Mouse (Mus musculus): ENCODE data around the gene Gng7.

Gng7 gene

GRCm38 (mm10) chr10:81025639-81026275 lies 11.0 kb upstream of the Gng7 start, which contains the start of gene Diras1:
Gene Diras1, minus strand, starts transcription at chr10:81025662.
- no peak for DNase-seq (ENCODE audit: low spot score)

- no peak for DNase-seq (ENCODE audit: low spot score)
These were observed 10.4 kb upstream of the Gng7 start for GRCm38 (mm10) chr10:81025047-81025621.

GRCm38 (mm10) chr10:81024346-81024937 lies 9.7 kb upstream of the Gng7 start:
- DNase-seq (ENCODE audit: low spot score), result no peak

GRCm38 (mm10) chr10:81022744-81023143 lies 8.0 kb upstream of the Gng7 start:
- DNase-seq (ENCODE audit: low spot score), result no peak

- no peak for DNase-seq (ENCODE audit: low spot score)
These were observed 6.9 kb upstream of the Gng7 start for GRCm38 (mm10) chr10:81021547-81022110.

GRCm38 (mm10) chr10:81020207-81020606 lies 5.5 kb upstream of the Gng7 start:
- no peak for DNase-seq (ENCODE audit: low spot score)

GRCm38 (mm10) chr10:81019687-81020086 lies 4.9 kb upstream of the Gng7 start:
- no peak for DNase-seq (ENCODE audit: low spot score)

GRCm38 (mm10) chr10:81018326-81018725 lies 3.6 kb upstream of the Gng7 start:
- DNase-seq (ENCODE audit: low spot score), result no peak

GRCm38 (mm10) chr10:81016645-81017044 lies 1.9 kb upstream of the Gng7 start:
- no peak for DNase-seq (ENCODE audit: low spot score)

GRCm38 (mm10) chr10:81015666-81016065 lies 921 bp upstream of the Gng7 start:
- no peak for DNase-seq (ENCODE audit: low spot score)

GRCm38 (mm10) chr10:81010851-81011250 lies 3.9 kb downstream of the Gng7 start:
- DNase-seq (ENCODE audit: low spot score), result no peak

GRCm38 (mm10) chr10:81007240-81007639 lies 7.5 kb downstream of the Gng7 start:
- DNase-seq (ENCODE audit: low spot score), result no peak

- DNase-seq (ENCODE audit: low spot score), result no peak
These were observed 8.6 kb downstream of the Gng7 start for GRCm38 (mm10) chr10:81006005-81006677.

GRCm38 (mm10) chr10:81001161-81001560 lies 13.6 kb downstream of the Gng7 start:
- no peak for DNase-seq (ENCODE audit: low spot score)

- DNase-seq (ENCODE audit: low spot score), result no peak
These were observed 14.3 kb downstream of the Gng7 start for GRCm38 (mm10) chr10:81000197-81001062.

- peak; percentile 80 for DNase-seq (ENCODE audit: low spot score)
These were observed 15.2 kb downstream of the Gng7 start for GRCm38 (mm10) chr10:80999362-81000196.

GRCm38 (mm10) chr10:80998778-80999177 lies 16.0 kb downstream of the Gng7 start:
- no peak for DNase-seq (ENCODE audit: low spot score)

- DNase-seq (ENCODE audit: low spot score), result no peak
These were observed 16.7 kb downstream of the Gng7 start for GRCm38 (mm10) chr10:80998021-80998420.

GRCm38 (mm10) chr10:80997332-80997731 lies 17.4 kb downstream of the Gng7 start:
- no peak for DNase-seq (ENCODE audit: low spot score)

GRCm38 (mm10) chr10:80996501-80996900 lies 18.2 kb downstream of the Gng7 start:
- DNase-seq (ENCODE audit: low spot score), result no peak

Data from layer of hippocampus, adult 9-10 months (tissue).